Mouse (Mus musculus): Measurements from ENCODE around the gene Kcnt1. TPM values are rescaled to one million over a fixed set of nuclear protein-coding genes. Genes with fewer than 3 reads are reported as not detected.

Gene Kcnt1
- total RNA-seq, 2 experiments from 2014 or later, result 0.34 to 0.47 TPM

DNA sequence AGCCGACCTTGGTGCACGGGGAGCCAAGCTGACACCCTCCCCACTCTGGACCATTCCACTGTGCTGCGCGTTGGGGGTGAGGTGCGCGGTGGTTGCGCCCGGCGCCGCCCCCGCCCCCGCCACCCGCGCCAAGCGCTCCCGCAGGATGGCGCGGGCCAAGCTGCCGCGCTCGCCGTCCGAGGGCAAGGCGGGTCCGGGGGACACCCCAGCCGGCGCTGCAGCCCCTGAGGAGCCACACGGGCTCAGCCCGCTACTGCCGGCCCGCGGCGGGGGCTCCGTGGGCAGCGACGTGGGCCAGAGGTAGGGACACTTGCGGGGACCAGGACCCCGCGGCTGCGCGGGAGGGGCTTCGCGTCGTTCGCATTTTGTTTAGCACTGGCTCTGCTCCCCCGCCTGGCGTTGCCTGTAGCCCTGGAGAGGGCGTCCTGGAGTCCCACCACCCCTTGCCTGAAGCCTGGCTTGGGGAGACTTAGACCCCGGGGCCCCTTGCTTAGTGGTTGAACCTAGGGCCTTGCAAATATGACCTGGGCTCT is 14.3 kb downstream of the Kcnt1 start:
- no peak for DNase-seq (ENCODE audit: low spot score)

DNA sequence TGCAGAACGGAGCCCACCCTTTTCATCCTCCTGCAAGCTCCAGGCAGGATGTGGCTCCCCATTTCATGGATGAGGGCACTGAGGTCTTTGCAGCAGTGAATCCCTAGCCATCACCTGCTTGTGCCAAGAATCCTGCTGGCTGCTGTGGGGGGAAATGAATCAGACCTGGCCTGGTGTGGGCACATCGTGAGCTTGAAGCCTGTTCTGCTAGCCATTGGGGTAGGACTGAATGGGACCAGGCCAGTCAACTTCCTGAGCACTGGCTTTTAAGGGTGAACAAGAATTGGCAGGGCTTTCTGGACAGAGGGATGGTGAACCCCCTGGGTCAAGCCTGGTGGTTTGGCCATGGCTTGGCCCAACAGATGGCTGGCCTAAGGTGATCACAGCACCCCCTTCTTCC is 15.0 kb downstream of the Kcnt1 start:
- no peak for DNase-seq (ENCODE audit: low spot score)

DNA sequence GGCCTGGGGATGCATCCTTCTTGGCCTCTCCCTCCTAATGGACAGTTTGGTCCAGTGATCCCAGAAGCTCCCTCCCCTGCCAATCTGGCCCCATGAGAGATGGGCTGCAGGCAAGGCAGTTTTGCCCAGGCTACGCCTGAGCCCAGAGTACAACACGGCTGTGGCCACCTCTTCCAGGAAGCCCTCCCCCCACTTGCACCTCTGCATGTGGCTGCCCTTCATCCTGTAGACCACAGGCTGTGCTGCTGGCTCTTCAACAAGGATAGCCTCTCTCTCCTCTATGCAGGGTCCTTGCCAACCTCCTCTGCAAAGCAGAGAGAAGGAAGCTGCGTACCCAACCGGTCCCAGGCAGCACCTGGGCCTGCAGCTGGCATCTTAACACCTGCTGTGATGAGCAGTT is 15.5 kb downstream of the Kcnt1 start:
- DNase-seq (ENCODE audit: low spot score), result no peak

DNA sequence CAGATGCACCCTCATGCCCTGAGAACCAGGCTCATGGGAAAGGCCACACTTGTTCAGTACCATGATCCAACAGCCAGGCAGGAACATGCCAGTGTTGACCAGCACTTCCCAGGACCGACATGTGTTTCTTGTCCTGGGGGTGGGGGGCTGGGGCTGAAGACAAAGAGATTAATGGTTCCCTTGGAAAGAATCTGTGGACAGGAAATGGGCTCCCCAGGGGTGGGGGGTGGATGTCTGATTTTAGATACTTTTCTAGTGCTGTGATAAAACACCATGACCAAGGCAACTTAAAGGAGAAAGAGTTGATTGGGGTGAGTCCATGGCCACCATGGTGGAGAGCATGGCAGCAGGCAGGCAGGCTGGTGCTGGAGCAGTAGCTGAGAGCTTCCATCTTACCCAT is 18.7 kb downstream of the Kcnt1 start:
- no peak for DNase-seq (ENCODE audit: low spot score)

DNA sequence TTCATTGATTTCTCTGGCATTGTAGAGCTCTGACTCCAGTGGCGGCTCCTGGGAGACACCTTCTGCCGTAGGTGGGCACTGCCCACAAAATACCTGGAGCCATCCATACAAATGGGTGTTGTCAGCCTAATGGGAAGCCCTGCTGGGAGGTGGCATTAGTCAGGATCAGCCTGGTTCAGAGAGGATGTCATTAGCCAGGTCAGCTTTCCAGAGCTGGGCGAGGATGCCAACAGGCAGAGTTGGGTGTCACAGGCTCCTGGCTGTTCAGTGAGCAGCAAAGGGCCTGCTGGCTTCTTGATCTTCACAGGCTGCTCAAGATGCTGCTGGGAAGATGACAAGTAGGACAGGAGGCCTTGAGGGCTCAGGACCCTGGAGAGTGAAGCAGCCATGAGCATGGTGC is 21.2 kb downstream of the Kcnt1 start:
- DNase-seq (ENCODE audit: low spot score), result no peak

DNA sequence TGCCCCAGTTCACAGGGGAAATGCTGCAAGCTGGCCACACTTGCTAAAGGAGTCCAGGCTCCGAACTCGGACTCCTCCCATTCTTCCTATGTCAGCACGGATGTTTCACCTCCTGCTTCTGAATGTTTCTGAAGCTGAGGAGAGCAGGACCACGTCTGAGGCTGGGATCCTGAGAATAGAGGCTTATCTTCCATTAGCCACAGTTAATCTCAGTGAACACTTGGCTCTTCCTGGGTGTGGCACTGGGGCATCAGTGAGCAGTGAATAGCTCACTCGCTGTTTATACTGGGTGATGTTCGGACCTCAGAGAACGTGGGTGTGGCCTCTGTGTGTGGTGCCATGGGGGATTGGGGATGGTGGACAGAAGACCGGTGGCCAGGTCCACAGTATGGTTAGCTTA is 23.7 kb downstream of the Kcnt1 start:
- no peak for DNase-seq (ENCODE audit: low spot score)

DNA sequence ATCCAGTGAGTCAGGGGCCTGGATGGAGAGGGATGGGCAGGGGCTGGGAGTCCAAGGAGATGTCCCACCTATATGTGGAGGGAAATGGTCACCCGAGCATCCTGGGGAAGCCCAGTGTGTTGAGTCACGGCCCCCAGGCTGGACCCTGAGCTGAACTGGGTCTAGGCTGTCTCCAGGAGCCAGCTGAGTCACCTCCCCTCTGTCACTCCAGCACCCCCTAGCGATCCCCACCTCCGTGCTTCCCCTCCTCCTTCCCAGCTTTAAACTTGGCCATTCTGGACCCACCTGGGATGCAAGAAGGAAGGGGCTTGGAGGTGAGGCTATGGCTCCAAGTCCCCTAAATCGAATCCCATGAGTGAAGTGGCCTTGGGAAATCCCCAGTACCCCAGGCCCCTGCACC is 24.6 kb downstream of the Kcnt1 start:
- peak; percentile 13 for DNase-seq (ENCODE audit: low spot score)

DNA sequence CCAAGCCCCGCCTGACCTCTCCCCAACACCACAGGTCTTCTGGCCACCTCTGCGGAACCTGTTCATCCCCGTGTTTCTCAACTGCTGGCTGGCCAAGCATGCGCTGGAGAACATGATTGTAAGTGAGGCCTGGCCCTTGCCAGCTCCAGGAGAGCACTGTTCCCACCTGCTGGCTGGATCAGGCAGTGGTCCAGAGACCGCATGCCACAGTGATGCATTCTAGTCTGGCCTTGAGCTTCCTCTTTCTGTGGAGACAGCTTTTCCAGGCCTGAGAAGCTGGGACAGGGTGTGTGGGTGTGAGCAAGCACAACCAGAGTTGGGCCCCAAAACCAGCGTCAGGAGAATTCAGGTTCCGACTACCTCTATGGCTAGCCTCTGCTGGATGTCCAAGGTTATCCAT is 28.9 kb downstream of the Kcnt1 start:
- DNase-seq (ENCODE audit: low spot score), result no peak

DNA sequence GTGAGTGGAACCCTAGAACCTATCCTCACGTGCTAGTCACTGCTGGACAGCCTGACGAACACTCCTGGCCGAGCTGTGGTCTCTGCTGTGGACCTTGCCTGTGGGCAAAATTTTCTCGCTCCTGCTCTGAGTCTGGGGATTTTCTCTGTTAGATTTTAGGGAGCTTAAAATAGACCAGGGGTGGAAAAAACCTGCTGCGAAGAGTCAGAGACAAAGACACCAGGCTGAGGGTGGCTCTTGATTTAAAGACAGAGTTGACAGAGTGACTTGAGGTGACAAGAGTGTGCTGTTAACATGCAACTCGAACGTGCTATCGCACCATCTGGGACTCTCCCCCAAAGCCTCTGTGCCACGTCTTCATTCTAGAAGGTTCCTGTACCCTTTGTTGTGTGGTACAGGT is 35.4 kb downstream of the Kcnt1 start:
- DNase-seq (ENCODE audit: low spot score), result no peak

DNA sequence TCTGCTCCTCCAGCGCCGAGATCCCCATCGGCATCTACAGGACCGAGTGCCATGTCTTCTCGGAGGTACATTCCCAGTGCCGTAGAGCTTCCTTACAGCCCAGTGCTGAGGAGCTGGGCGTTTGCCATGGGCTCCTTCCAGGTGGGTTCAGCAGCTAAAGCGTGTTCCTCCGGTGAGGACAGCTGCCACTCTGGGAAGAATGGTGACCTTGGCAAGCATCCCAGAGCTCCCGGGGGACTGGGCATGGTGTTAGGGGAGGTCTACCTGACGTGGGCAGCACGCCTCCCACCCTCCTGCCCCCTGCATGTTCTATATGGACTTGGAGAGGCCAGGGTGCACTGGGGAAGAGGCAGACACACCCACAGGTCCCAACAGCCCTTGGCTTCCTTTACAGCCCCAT is 46.3 kb downstream of the Kcnt1 start:
- DNase-seq (ENCODE audit: low spot score), result no peak

DNA sequence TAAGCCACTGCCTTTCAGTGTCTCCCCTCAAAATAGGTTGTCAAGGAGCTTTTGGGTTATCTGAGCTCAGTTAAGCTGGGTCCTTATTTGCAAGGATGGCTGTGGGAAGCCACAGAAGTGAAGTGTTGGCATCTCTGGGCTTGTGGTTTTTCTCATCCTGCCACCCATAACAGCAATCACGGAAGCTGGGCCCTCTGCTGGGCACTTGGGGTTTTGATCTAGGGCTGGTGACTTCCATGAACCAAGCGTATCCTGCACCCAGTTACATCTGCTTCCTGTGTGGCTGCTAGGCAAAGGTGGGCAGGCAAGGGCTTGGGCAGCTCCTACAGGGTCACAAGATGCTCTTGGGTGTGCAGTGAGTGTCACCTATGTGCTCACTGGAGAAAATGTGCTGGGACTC is 49.7 kb downstream of the Kcnt1 start:
- no peak for DNase-seq (ENCODE audit: low spot score)

DNA sequence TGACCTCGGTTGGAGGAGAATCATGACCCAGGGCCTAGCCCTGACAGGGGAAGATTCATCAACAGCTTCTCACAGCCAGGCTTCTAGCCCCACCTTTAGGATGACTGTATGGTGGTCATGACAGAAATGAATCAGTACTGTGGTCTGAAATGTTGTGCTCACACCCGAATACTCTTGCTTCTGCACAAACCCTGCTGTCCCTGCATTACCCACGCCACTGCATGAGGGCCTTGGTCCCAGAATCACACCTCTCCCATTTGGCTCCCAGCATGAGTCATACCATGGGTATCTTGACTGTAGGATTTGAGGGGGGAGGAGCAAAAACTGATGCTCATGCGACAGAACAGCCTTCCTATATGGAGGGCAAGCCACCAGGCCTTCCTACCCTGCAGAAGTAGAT is 50.7 kb downstream of the Kcnt1 start:
- no peak for DNase-seq (ENCODE audit: low spot score)

DNA sequence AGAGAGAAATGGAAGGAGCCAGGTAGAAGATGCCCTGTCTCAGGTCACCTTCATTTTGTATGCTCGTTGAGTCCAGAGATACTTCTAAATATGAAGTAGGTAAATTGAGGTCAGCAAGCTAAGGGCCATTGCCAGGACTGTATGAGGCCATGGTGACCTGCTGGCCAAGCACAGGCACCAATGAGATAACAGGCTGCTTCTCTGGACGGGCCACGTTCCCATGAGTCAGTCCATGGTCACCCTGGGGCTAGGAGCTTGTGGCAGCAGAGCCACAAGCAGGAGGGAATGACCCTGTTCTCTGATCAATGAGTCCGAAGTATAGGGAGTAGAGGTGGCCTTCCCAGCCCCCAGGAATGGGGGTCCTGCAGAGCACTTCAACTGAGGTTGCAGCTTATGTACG is 51.3 kb downstream of the Kcnt1 start:
- DNase-seq (ENCODE audit: low spot score), result no peak

DNA sequence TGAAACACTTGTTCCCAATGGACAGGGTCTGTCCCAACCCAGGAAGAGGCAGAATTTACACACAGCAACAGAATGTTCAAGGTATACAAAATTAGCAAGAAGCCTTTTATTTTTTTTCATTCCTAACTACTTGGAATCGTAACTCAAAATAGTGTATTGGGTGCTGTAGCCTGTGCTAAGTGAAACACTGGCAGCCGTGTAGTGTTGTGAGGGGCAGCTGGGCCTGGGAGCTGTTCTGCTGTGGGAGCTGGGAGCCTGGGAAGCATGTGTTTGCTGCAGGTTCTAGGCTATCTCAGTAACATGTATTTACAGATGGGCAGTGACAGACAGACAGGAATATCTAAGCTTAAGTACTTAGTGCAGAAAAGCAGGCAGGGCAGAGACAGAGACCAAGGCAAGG is 54.9 kb downstream of the Kcnt1 start:
- DNase-seq (ENCODE audit: low spot score), result no peak

DNA sequence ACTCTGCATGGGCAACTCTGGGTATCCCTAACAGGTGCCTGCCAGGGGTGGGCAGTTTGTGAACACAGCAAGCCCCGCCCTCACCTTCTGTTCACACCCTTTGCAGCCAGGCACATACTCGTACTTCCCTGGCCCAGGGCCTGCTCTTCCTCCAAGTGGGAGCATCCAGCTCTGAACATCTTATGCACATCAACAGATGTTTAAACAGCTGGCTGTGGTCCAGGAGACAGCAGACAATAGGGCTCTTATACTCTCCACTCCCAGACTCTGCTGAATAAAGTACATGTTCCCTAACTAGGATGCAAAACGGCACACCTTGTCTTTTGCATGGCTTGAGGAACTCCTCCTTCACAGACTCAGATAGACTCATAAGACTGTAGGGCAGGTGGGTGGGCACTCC is 56.4 kb downstream of the Kcnt1 start:
- no peak for DNase-seq (ENCODE audit: low spot score)

DNA sequence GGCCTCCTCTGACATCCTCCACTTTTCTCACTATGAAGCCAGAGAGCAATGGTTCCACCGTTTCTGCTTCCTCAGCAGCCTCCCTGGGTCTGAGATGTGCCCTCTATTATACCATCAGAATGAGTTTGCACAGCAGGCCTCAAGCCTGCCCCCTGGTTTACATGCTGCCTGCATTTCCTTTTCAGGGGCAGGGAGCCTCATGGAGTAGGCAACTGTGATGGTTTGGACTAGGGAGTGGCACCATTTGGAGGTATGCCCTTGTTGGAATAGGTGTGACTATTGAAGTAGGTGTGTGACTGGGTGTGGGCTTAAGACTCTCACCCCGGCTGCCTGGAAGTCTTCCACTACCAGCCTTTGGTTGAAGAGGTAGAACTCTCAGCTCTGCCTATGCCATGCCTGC is 60.3 kb downstream of the Kcnt1 start:
- DNase-seq (ENCODE audit: low spot score), result no peak

DNA sequence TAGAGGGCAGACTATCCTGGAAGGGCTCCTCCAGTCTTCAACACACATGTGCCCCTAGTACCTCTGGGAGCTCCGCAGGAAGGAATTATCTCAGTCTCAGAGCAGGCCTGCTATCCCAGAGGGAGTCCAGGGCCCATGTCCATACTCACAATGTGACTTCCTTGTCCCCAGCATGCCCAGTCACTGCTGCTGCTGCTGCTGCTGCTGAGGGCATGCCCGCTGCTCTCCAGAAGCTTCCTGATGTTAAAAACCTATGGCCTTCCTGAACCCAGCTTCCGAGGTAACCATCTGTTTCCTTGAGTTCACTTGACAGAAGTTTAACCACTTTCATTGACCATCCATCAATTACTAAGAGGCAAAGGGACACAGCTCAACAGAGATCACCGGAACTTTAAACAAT is 61.4 kb downstream of the Kcnt1 start:
- no peak for DNase-seq (ENCODE audit: low spot score)

DNA sequence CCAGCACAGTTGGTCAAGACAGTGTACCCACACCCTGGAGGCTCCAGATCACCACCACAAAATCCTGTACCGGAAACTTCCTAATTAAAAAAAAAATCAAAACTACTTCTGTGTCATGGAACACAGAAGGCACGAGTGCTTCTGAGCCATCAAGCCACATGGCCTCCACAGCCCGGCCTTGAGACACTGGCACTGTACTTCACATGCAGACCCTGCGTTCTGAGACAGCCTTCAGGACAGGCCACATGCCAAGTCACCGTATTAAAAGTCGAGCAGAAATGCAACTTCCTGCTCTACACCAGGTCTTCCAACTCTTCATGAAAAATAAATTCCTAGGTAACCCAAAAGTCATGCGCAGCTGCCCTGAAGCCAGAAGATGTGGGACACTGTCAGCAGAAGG is 64.3 kb downstream of the Kcnt1 start:
- DNase-seq (ENCODE audit: low spot score), result no peak

DNA sequence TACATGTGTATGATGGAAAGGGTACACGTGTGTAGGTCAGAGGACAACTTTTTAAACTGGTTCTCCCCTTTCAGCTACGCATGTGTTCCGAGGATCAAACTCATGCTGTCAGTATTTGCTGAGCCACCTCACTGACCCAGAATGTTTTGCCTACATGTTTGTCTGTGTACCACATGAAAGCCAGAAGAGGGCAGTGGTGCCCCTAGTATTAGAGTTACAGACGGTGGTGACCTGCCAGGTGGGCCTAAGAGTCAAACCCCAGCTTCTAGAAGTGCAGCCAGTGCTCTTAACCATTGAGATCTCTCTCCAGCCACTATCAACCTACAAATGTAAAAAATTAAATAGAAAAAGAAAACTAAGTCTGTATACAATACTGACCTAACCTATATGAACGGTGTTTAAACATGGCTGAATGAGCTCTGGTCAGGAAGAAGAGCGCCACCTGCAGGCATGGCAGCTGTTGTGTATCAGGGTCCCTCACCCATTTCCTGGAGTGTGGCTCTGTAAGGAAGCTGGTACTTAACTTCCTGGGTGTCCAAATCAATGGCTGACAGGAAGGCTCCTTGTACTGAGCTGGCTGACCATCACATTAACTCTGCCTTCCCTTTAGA is 67.8 kb downstream of the Kcnt1 start:
- peak; percentile 10 for DNase-seq (ENCODE audit: low spot score)

DNA sequence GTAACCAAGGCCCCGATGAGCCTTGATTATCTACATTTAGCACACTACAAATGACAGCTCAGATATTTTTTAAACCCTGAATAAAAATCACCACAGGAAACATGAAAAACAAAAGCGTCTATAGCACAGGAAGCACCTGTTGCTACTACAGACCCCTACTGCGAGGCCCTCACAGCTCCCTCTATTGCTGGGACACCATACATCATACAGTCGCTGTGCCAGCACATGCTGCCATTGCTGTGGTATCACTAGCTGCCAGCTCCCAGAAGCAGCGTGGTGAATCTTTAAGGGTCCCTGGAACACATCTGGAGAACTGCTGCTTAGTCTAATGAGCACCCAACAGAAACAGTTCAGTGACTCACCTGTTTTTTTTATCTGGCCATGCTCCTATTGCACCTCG is 77.0 kb downstream of the Kcnt1 start:
- DNase-seq (ENCODE audit: low spot score), result no peak

DNA sequence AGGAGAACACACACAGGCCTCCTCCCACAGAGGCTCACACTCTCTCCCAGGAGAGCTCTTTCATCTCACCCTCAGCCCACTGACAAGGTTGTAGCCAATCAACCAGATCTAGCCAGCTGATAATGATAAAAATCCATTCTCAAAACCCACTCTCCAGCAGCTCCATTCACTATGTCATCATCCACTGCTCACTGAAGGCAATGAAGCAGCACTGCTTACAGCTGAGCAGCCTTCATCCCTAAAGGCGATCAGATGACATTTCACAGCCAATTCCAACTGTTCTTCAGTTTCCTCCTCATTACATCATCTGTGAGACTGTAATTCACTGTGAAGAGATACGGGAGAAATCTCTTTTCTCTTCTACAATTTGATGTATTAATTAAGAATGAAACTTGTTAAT is 80.3 kb downstream of the Kcnt1 start:
- DNase-seq (ENCODE audit: low spot score), result no peak

DNA sequence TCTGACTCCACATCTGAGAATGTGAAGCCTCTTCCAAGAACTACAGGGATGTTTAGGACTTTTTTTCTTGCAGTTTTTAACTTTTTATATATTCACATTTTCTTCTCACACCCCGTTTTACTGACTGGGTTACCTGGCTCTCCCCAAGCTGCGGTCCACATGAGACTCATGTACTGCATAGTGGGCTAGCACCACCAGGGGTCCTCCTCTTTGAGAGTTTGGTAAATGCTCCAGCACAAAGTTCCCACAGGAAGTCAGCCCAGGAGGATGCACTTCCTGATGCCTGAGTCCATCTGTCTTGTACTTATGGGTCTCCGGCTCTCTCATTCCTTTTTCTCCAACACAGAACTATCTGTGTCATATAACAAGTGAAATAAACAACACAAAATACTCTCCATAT is 84.4 kb downstream of the Kcnt1 start:
- no peak for DNase-seq (ENCODE audit: low spot score)

DNA sequence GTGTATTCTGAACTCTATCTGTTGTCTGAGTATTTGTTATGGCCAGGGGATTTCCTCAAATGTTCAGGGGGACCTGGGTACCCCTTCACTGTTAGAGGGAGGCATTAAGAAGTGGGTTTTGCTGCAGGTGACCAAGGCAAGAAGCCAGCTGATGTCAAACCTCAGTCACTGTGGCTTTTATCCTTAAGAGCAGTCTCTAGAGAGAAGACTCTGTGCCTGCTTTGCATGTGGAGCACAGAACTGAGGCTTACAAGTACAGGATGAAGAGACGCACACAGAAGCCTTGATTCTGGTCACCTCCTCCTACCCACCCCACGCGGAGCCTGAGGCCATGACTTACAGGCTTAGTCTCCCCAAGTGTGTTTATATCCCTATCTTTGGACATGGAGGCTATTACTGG is 85.8 kb downstream of the Kcnt1 start:
- DNase-seq (ENCODE audit: low spot score), result no peak

All from gastrocnemius, adult 18-20 months (tissue).